Mouse (Mus musculus) heart, embryonic 11.5 days (tissue): ENCODE results near the gene Rspry1. TPM values are rescaled to one million over a fixed set of nuclear protein-coding genes. Genes with fewer than 3 reads are reported as not detected.

Source experiments
- ATAC-seq: fragments of 200-750 bp; cut with Nextera tagmentation; replicated peaks from 2 replicates; pipeline ENCODE4 v1.8.0; 2017; ENCODE audit warnings: moderate library complexity; ENCODE audit not compliant: insufficient number of reproducible peaks, low FRiP score, low TSS enrichment
- H3K27ac ChIP-seq: fragments of 300-500 bp; sonication (generic); 2 replicates; pipeline ENCODE4 v1.5.1; 2014; ENCODE audit warnings: mild to moderate bottlenecking, low read depth, low read length
- H3K27me3 ChIP-seq: fragments of 300-500 bp; sonication (generic); 2 replicates; pipeline ENCODE4 v1.6.1; 2014; ENCODE audit warnings: mild to moderate bottlenecking, low read length, mixed read lengths; ENCODE audit not compliant: control insufficient read depth, insufficient read depth
- H3K36me3 ChIP-seq: fragments of 300-500 bp; sonication (generic); 2 replicates; pipeline ENCODE4 v1.6.1; 2014; ENCODE audit warnings: mild to moderate bottlenecking, low read length, moderate library complexity, mixed read lengths; ENCODE audit not compliant: control insufficient read depth, insufficient read depth
- H3K4me1 ChIP-seq: fragments of 300-500 bp; sonication (generic); 2 replicates; pipeline ENCODE4 v1.6.1; 2014; ENCODE audit warnings: low read length; ENCODE audit not compliant: control insufficient read depth, insufficient read depth
- H3K4me2 ChIP-seq: fragments of 300-500 bp; sonication (generic); 2 replicates; pipeline ENCODE4 v1.6.1; 2014; ENCODE audit warnings: mild to moderate bottlenecking, moderate library complexity
- H3K4me3 ChIP-seq: fragments of 300-500 bp; sonication (generic); 2 replicates; pipeline ENCODE4 v1.5.1; 2014; ENCODE audit warnings: low read depth, low read length
- H3K9ac ChIP-seq: fragments of 300-500 bp; sonication (generic); 2 replicates; pipeline ENCODE4 v1.6.1; 2014; ENCODE audit warnings: mild to moderate bottlenecking, low read depth, low read length, moderate library complexity
- H3K9me3 ChIP-seq: fragments of 300-500 bp; sonication (generic); replicated peaks from 2 replicates; pipeline ENCODE4 v1.6.1; 2016; ENCODE audit warnings: low read length; ENCODE audit not compliant: control insufficient read depth
- WGBS: fragments of 180-500 bp; shearing (Covaris S2); extraction: QIAGEN DNeasy Blood & Tissue Kit; methylation state at CpG from one replicate; pipeline ENCODE4 v1.1.7; 2014; ENCODE audit not compliant: insufficient replicate concordance; 5-methylcytosine and 5-hydroxymethylcytosine counted together
- polyA plus RNA-seq: library from polyadenylated mRNA; unstranded; fragments of >200 nt; fragmentation: Nextera tagmentation; extraction: Ambion mirVana; gene quantifications from 2 replicates; pipeline ENCODE4 v1.2.1, GENCODE M21; 2014

The Rspry1 gene
- polyA plus RNA-seq, 1 experiment from 2014 or later, result 23.2 TPM

GRCm38 (mm10) chr8:94568098-94568497 is 33.6 kb upstream of the Rspry1 start:
- no peak for ATAC-seq
- H3K9me3 ChIP-seq, result no peaks in the 10 kb centered on the region
- no peaks in the 10 kb centered on the region for H3K36me3 ChIP-seq
- no peak overlapping the region for H3K9ac ChIP-seq
- 82% methylated on average over 8 of the region's 8 CpGs for WGBS
- H3K27ac ChIP-seq, result no peak overlapping the region
- H3K4me3 ChIP-seq, result no peak overlapping the region
- H3K27me3 ChIP-seq, result no peaks in the 10 kb centered on the region
- H3K4me1 ChIP-seq, result no peaks in the 10 kb centered on the region
- H3K4me2 ChIP-seq, result no peak overlapping the region

GRCm38 (mm10) chr8:94569419-94569818 is 32.3 kb upstream of the Rspry1 start:
- no peak overlapping the region for H3K27ac ChIP-seq
- no peak overlapping the region for H3K4me2 ChIP-seq
- H3K9ac ChIP-seq, result no peak overlapping the region
- H3K27me3 ChIP-seq, result no peaks in the 10 kb centered on the region
- 68% methylated on average over 1 of the region's 1 CpGs for WGBS
- H3K4me1 ChIP-seq, result no peaks in the 10 kb centered on the region
- no peak overlapping the region for H3K4me3 ChIP-seq
- no peaks in the 10 kb centered on the region for H3K9me3 ChIP-seq
- no peak for ATAC-seq
- peaks cover 5% of the 10 kb centered on the region for H3K36me3 ChIP-seq

- Histone ChIP-seq H3K9ac (no peak overlapping the region), H3K9me3 (no peaks in the 10 kb centered on the region), H3K27ac (no peak overlapping the region), H3K4me1 (no peaks in the 10 kb centered on the region), H3K36me3 (peaks cover 20% of the 10 kb centered on the region), H3K27me3 (no peaks in the 10 kb centered on the region), H3K4me3 (no peak overlapping the region), H3K4me2 (no peak overlapping the region)
- 78% methylated on average over 2 of the region's 2 CpGs for WGBS
- no peak for ATAC-seq
Observed at GRCm38 (mm10) chr8:94571896-94572295, 29.8 kb upstream of the Rspry1 start.

- Histone ChIP-seq H3K9ac (no peak overlapping the region), H3K27ac (no peak overlapping the region), H3K4me2 (no peak overlapping the region), H3K9me3 (no peaks in the 10 kb centered on the region), H3K36me3 (peaks cover 31% of the 10 kb centered on the region), H3K4me3 (no peak overlapping the region), H3K4me1 (no peaks in the 10 kb centered on the region), H3K27me3 (no peaks in the 10 kb centered on the region)
- no peak for ATAC-seq
- 88% methylated on average over 16 of the region's 16 CpGs for WGBS
Observed at GRCm38 (mm10) chr8:94574159-94574907, 27.4 kb upstream of the Rspry1 start.

GRCm38 (mm10) chr8:94575148-94575547 is 26.6 kb upstream of the Rspry1 start:
- no peak overlapping the region for H3K4me3 ChIP-seq
- WGBS, result 92% methylated on average over 4 of the region's 4 CpGs

GRCm38 (mm10) chr8:94581820-94582483 is 19.8 kb upstream of the Rspry1 start:
- H3K9ac ChIP-seq, result no peak overlapping the region
- 87% methylated on average over 7 of the region's 7 CpGs for WGBS
- H3K9me3 ChIP-seq, result no peaks in the 10 kb centered on the region
- H3K4me2 ChIP-seq, result no peak overlapping the region
- H3K4me1 ChIP-seq, result no peaks in the 10 kb centered on the region
- H3K27ac ChIP-seq, result no peak overlapping the region
- H3K36me3 ChIP-seq, result peaks cover 25% of the 10 kb centered on the region
- no peaks in the 10 kb centered on the region for H3K27me3 ChIP-seq
- no peak for ATAC-seq
- no peak overlapping the region for H3K4me3 ChIP-seq

More at GRCm38 (mm10) chr8:94575148-94575547, 26.6 kb upstream of the Rspry1 start:
- no peaks in the 10 kb centered on the region for H3K27me3 ChIP-seq
- no peak for ATAC-seq
- no peak overlapping the region for H3K27ac ChIP-seq
- H3K9ac ChIP-seq, result no peak overlapping the region
- H3K4me2 ChIP-seq, result no peak overlapping the region
- H3K4me1 ChIP-seq, result no peaks in the 10 kb centered on the region
- H3K36me3 ChIP-seq, result peaks cover 31% of the 10 kb centered on the region
- H3K9me3 ChIP-seq, result no peaks in the 10 kb centered on the region

GRCm38 (mm10) chr8:94582569-94582968 is 19.2 kb upstream of the Rspry1 start:
- no peak for ATAC-seq
- WGBS, result 90% methylated on average over 6 of the region's 6 CpGs
- Histone ChIP-seq H3K27ac (no peak overlapping the region), H3K4me1 (no peaks in the 10 kb centered on the region), H3K27me3 (no peaks in the 10 kb centered on the region), H3K36me3 (peaks cover 28% of the 10 kb centered on the region), H3K9ac (no peak overlapping the region), H3K9me3 (no peaks in the 10 kb centered on the region), H3K4me3 (no peak overlapping the region), H3K4me2 (no peak overlapping the region)

GRCm38 (mm10) chr8:94584238-94584817 is 17.4 kb upstream of the Rspry1 start:
- Histone ChIP-seq H3K36me3 (peaks cover 24% of the 10 kb centered on the region), H3K27ac (no peak overlapping the region), H3K4me2 (no peak overlapping the region), H3K27me3 (no peaks in the 10 kb centered on the region), H3K4me3 (no peak overlapping the region), H3K9me3 (no peaks in the 10 kb centered on the region), H3K9ac (no peak overlapping the region), H3K4me1 (no peaks in the 10 kb centered on the region)
- WGBS, result 65% methylated on average over 4 of the region's 4 CpGs
- ATAC-seq, result no peak
